Mouse (Mus musculus) G1E-ER4 (cell line): ENCODE data around the gene Fam219a. TPM values are rescaled to one million over a fixed set of nuclear protein-coding genes. Genes with fewer than 3 reads are reported as not detected.

Experiments
- GATA1 ChIP-seq: IDR thresholded peaks from one replicate; pipeline ENCODE4 v1.8.0; 2012; ENCODE audit warnings: low read length, inconsistent platforms
- polyA plus RNA-seq: library from polyadenylated mRNA; stranded (reverse); fragments of >175 nt; gene quantifications from 2 replicates; pipeline ENCODE4 v1.2.3, GENCODE M21; 2012

Fam219a gene
- polyA plus RNA-seq, 1 experiment, result 1.7 TPM

DNA sequence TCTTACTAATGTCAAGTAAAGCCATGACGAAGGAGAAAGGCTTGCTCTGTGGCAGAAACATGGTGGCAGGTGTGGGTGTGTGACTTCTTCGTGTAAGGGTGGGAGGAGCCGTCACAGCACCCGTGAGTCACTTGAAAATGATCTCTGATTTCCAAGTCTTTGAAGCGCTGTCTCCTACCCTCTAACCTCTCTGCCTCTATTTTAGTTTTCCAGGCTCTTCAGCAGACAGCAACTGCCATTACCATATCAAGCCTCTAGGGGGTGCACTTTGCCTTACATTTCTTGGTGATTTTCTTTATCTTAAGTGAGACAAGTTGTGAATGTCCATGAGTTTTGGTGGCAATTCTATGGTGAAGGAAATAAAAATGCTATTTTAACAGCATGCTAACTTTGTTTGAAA, 46.5 kb downstream of the Fam219a start:
- no peak for TF ChIP-seq GATA1

DNA sequence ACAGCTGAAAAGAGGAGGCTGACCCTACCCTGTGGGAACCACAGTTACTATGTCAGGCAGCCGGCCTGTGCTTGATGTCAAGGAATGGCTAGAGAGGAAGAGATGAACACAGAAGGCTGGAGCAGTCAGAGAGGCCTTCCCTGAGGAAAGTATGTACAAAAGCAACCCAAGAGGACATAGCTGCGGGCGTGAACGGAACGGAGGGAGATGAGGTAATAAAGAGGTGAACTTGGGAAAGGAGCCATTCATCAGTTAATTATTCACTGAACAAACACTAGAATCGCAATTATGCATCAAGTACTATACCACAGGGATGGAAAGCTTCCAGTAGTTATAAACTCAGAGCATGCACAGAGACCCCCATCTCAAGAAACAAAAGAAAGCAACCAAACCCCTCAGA, 47.2 kb downstream of the Fam219a start:
- TF ChIP-seq GATA1, result no peak

DNA sequence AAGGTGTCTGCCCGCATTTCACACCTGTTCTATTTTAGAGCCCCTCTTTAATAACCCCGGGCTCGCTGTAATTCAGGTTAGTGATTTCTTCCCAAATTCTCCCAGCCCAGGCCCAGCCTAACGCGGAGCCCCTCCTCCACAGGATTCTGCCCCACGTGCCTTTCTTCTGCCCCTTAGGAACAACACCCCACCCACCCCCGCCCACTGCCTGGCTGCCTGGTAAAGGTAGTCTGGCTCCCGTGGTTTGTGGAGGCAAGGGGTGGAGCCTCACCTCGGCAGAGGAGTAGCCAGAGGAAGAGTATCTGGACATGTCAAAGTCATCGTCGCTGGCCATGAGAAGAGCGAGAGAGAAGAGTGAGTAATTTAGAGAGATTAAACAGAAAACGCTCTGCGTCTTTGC, 48.7 kb downstream of the Fam219a start:
- no peak for TF ChIP-seq GATA1

DNA sequence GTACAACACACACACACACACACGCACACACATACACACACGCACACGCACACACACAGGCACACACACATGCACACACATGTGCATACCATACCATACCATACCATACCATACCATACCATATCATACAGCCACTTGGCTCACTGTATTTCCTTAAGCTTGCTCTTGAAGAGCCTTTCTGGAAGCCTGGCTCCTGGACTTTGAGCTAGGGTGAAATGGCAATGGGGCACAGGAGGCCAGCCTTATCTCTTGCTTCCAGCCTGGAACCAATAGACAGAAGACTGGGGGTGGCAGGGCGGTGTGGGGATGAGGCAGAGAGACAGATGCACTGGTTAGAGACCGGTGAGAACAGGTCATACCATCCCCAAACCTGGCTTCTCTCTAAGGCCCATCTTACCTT, 50.1 kb downstream of the Fam219a start:
- no peak for TF ChIP-seq GATA1

DNA sequence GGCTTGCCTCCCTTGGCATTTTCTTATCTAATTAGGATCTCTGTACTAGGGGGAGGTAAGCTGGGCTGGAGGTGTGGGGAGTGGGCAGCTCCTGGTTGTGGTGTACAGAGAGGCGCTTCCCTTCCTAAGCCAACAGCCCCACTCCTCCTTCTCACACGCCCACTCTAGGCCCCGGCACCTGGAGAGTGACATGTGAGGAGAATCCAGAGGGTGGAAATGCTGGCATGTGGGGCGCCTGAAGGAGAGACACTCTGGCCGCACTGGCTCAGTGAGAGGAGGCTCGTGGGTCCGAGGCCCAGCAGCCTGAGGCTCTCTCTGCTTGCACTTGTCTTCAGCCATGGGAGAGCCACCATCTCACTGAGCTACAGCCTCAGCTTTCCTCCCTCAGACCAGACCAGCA, 51.0 kb downstream of the Fam219a start:
- no peak for TF ChIP-seq GATA1

DNA sequence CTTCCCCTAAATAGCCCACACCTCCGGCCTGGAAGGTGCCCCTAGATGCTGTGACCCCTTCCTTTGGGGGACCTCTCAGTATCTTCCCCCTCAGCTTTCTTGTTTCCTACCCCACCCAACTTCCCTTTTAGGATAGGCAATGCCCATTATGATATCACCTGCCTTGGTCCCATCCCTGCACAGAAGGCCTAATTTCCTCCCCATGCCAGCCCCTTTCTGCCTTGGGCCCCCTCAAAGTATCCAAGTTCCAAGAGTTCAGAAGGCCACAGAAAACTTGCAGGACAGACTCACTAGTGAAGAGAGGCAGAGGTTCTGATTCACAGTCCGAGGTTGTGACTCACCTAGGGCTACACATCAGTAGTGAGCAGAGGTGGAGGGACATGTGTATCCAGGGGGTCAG, 52.1 kb downstream of the Fam219a start, which contains the start of gene 1110017D15Rik:
TSS of gene 1110017D15Rik (minus strand) at position 101 of the 400 bp plus-strand sequence.
- TF ChIP-seq GATA1, result no peak

DNA sequence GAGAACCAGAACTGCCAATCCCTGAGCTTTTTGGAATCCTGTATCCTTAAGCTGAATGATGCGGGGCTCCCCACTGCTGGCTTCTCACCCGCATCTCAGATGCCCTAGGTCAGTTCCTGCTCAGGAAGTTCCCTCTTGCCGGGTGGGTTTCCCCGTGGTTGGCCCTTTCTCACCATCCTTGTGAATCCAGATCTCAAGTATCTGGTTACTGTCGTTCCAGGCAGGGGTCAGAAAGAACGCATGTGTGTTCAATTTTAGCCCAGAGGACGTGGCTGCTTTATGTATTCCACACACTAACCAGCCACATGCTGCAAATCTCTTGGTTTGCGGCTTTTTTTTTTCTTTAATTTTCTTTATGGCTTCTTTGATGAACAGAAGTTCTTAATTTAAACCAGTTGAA, 55.6 kb downstream of the Fam219a start:
- TF ChIP-seq GATA1, result no peak

DNA sequence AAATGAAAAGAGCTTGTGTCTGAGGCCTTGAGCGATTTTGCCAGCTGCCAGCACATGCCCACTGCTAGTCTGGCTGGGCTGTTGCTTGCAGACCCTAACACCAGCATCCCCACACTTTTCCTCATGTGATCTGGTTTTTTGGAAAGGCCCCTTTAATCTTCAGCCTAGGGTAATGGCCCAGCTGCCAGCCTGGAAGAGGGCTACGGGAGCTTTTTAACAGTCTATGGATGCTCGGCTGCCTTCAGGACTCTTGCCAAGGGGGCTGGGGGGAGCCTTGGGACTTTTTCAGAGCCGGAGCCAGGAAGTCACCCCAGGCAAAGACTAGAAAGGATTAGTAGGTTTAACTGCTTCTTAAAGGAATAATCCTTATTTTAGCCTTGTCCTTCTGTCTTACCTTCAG, 56.0 kb downstream of the Fam219a start:
- no peak for TF ChIP-seq GATA1

DNA sequence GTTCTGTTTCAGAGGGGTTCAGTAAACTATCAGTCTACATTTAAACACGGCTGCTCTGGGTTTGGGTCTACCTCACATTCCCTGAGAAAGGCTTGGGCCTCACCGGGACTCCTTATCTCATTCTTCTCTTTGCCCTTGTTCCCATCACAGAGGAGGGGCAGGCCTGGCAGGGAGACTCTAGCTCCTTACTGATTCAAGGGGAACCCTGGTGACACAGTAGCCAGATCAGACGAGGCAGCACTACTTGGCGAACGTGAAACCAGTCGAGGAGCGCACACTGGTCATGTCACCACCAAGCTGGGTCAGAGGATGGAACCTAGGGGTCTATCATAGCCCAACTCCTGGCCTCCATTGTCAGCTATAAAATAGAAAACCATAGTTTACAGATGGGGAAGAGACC, 61.3 kb downstream of the Fam219a start:
- TF ChIP-seq GATA1, result no peak

DNA sequence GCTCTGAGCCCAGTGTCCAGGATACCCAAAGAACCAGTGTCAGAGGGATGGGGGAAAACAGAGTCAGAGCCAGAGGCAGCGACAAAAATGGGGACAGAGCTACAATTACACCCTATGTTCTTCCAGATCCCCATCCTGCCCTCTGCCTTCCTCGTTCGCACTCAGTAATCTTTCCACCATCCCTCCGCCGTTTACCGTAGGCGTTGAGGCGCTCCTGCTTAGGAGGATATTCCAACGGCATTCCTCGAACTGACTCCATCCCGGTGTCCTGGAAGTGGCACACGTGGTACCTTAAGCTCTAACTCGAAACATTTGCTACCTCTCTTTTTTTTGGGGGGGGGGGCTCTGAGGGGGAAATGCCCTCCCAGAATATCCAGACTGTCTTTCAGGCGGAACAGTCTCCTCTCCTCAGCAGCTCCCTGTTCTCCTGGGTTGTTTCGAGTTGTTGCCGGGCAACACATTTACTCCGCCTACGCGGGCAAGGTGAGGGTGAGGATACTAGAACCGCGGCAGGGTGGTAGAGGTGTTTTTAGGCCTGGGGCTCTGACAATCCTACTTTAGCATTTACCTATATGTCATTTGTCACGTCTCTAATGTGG, 61.9 kb downstream of the Fam219a start:
- no peak for TF ChIP-seq GATA1

DNA sequence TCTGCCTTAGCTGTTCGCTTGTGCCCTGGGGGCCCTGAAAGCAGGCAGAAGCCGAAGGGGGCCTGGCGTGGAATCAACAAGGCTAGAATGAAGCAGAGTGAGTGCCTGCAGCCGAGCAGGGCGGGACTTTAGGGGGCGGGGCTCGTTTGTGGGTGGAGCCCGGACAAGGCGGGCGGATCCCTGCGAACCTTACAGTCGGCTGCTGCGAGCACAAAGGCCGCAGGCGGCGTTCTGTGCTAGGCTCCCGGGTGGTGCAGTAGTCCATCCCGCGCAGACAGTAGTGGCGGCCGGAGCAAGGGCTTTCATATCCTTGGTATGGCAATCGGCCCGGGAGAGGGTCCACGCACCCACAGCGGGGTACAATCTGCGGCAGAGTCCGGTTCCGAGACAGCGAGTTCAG, 62.4 kb downstream of the Fam219a start:
- TF ChIP-seq GATA1, result no peak

DNA sequence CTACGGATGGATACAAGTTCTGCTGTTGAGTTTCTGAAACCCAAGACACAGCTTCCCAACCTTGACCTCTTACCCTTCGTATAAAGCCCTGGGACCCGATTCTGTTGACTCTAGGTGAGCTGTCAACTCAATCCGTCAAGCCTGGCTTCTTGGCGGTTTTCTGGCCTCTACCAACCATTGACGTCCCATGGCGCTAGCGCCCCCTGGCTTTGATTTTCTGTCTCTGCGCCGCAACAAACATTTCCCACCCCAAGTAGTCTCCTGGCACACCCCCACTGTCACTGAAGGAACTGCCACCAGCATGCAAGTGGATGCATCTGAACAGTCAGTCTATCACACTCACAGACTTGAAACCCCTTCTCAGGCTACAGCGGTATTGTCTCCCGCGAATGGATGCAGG, 63.2 kb downstream of the Fam219a start:
- no peak for TF ChIP-seq GATA1

DNA sequence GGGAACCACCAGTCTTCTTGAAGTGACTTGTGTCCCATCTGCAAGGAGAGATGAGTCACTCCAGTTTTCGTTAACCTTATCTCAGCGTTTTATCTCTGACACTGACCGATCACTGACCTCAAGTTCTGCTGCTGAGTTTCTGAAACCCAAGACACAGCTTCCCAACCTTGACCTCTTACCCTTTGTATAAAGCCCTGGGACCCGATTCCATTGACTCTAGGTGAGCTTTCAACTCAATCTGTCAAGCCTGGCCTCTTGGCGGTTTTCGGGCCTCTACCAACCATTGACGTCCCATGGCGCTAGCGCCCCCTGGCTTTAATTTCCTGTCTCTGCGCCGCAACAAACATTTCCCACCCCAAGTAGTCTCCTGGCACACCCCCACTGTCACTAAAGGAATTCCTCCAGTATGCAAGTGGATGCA, 64.2 kb downstream of the Fam219a start:
- TF ChIP-seq GATA1, result no peak

DNA sequence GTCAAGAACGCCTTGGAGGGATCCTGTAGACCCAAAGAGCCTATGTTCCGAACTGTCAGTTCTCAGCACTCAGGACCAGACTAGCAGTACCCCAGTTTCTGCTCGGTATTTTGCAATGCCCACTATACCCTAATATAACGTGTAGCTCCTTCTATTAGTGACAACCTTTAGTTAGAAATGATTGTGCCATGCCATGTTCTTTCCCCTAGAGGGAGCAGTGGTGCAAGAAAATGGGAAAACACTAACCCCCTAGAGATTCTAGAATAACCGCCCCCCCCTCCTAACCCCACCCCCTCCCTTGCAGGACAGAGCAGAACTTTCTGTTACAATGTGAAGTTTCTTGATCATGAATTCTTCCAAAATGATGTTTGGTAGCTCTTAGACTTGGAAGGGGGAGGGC, 65.0 kb downstream of the Fam219a start:
- TF ChIP-seq GATA1, result no peak

DNA sequence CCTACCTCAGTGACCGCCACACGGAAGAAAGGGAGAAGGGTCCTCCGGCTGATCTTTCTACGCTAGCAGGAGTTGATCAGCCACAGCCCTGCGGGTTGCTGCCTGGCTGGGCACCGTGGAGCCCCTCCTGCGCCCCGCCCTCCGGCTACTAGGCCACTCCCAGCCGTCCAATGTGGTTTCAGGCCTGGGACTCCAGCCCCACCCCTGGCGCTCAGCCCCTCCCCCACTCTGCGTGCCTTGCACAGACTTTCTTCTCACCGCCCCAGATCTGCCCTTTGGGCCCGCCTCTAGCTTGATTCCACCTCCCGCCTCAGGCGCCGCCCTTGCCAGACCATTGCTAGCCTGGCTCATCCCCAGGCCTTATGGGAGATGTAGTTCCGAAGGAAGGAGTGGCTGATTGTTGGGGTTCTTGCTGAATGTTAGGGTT, 66.3 kb downstream of the Fam219a start, which contains the start of gene AI464131:
TSS of gene AI464131 (minus strand) at position 91 of the 427 bp plus-strand sequence.
- no peak for TF ChIP-seq GATA1

DNA sequence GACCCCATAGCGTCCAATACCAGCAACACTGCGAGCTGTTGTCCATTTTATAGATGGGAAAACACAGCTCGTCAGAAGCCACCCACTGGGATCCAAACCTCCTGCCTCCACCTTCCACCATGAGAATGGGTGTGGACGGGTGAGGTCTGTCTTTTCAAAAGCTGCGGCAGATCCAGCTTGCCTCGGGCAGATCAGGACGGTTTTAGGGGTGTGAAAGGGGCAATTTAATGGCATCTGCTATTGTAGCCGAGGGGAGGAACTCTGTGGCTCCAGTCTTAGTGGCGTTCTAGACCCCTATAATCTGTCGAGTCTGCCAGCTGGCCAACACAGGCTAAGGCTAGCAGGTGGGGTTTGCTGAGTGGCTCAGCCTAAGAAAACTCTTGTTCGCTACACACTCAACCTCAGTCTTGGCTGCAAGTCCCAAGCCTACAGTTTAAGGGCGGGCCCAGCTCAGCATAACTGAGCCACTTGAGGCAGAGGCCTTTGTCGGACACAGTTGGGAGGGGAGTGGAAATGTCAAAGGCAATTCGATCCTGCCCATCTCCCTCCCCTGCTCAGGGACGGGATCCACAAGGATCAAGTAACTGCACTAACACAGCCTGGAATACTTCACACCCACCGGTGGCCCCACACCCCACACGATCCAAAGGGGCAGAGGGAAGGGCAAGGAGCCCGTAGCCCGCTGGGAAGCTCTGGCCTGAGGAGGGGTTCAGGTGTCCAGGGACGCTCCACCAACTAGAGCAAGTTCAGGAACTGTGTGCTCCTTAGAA, 67.0 kb downstream of the Fam219a start:
- TF ChIP-seq GATA1, result no peak

DNA sequence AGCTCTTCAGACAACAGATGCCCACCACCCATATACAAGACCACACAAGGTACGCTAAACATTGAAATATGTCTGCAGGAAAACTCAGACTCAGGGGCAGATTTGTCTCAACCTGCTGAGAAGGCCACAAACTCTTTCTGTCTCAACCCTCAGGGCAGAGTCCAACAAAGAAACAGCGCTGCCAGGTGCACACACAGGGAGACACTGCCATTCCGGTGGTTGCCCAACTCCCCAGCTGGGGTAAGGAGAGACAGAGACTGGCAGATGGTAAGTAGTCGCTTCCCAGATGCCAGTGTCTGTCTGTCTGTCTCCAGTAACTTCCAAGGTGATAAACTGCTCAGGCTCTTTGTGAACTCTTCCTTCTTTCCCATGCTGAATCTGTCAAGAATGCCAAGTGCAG, 68.6 kb downstream of the Fam219a start:
- TF ChIP-seq GATA1, result no peak

DNA sequence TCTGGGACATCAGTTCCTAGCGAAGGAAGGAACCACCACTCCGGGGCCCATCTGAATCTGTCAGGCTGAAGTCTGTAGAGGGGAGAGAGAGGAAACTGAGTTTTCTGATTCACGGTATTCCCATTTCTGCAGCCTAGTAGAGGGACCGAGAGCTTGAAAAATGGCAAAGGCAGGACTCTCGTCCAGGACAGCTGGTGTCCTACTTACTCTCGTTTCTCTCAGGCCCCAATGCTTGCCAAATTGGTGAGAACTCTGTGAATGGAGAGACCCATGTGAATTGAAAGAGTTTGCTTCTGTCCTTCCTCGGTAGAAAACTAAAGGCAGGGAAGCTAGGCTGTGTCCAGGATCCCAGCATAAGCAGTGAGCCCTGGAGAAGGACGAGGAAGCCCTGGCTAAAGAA, 69.7 kb downstream of the Fam219a start:
- no peak for TF ChIP-seq GATA1
